Mouse (Mus musculus): ENCODE measurements at regions not wholly inside any gene's neighbourhood (a gene's known extent, or its start where the extent isn't known, plus 50 kb on each side); places are given as distances from the start of the nearest gene placed in this dataset.

DNA sequence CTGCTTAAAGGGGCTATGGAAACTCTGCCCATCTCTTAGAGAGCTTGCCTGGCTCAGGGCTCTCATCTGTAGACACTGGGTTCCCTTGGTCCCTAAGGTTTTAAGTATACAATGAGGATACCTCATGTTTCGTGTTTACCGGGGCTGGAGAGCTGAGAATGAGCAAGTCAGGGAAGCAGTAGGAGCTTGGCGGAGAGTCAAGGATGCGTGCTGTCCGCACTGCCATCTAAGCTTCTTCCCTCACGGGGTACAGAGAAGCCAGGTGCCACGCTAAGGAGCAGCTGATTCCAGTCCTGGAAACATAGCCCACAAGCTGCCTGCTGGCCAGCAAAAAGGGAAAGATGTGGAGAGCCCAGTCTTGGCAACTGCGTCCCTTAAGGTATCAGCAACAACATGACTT is 55.0 kb upstream of the Ttc34 start:
- no peak for DNase-seq

DNA sequence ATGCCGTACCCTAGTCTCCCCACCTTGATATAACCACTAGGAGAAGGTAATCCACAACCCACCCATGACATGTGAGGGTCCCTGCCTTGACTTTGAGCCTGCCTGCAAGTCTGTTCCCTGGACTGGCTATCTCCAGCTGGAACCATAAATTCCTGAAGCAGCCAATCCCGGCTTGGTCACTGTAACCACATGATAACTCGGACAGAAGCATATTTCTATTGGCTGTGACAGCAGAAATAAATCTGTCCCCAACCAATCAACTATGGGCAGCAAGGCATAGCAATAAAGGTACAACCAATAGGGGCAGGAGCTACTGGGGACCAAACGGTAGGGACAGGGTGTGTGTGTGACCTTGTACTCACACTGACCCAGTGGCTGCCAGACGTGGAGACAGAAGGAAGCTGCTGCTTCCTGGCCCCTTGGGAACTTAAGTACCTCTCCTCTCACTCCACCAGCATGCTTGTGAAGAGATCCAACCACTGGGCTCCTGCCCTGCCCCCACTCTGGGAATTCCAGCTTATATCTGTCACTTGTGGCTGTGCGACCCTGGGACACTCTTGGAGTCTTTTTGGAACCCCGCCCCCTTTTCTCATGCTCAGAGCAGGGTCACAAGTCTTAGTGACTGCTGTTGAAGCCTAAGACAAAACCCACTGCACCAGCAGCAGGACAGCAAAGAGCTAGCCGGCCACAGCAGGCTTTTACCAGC is 51.8 kb upstream of the Ttc34 start:
- no peak for DNase-seq

DNA sequence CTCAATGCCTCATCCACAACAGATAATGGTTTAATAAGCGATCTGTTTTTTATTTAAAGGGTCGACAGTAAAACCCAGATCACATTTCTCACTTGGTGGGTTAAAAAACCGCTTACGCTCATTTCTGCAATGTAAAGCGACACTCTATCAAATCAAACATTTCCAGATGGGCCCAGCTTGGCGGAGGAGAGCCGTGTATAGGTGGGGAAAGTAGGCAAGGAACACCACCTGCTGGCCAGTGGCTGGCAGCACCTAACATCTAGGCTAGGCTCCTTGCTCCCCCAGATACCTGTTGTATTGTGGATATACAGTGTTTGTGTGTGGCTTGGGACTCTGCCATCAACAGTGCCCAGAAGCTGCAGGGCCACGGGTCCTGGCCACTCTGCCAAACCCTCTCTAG is 50.1 kb upstream of the Ttc34 start:
- no peak for DNase-seq

All from heart, adult 18-20 months (tissue).